Mouse (Mus musculus): Measurements from ENCODE around the gene Fbln5. TPM values are rescaled to one million over a fixed set of nuclear protein-coding genes. Genes with fewer than 3 reads are reported as not detected.

Fbln5 gene
- polyA plus RNA-seq, 1 experiment from 2014 or later = 66.9 TPM

- peak; percentile 54 for DNase-seq
- 58% methylated on average over 6 of the region's 6 CpGs for WGBS
- H3K4me3 ChIP-seq (ENCODE audit: low read depth, low read length) = no peak overlapping the region
Observed at GRCm38 (mm10) chr12:101811181-101811580, 7.7 kb downstream of the Fbln5 start.

DNA sequence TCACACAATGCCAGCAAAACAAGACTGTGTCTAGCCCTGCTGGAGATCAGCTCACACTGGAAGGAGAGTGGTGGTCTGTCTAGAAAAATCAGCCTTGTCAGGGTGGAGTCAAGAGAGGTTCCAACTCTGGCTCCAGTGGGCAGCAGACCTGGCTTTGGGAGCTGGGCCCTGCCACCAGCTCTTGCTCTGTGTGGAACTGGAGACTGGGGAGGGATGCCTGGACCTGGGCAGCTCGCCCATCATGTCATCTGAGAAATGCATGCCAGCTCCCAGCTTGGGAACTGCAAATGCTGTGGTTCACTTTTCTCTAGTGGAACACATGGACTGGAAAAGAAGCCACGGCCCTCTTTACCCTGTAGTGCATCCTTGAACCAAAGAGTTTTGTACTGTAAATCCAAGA, 8.3 kb downstream of the Fbln5 start:
- no peak for DNase-seq
- Histone ChIP-seq H3K9ac (no peak overlapping the region), H3K4me1 (ENCODE audit: insufficient read depth) (no peaks in the 10 kb centered on the region), H3K4me2 (no peak overlapping the region), H3K4me3 (ENCODE audit: low read depth, low read length) (no peak overlapping the region), H3K9me3 (ENCODE audit: low read depth, low read length) (no peaks in the 10 kb centered on the region), H3K36me3 (ENCODE audit: insufficient read depth) (no peaks in the 10 kb centered on the region), H3K27me3 (ENCODE audit: insufficient read depth, low read length) (no peaks in the 10 kb centered on the region), H3K27ac (ENCODE audit: low read depth) (no peak overlapping the region)
- TF ChIP-seq CTCF (IDR thresholded peaks at IDR 0.05; ENCODE audit: low read depth) = no peak
- no peak for ATAC-seq (ENCODE audit: insufficient read depth)
- WGBS = 70% methylated on average over 2 of the region's 2 CpGs

More at GRCm38 (mm10) chr12:101811181-101811580, 7.7 kb downstream of the Fbln5 start:
- Histone ChIP-seq H3K9me3 (ENCODE audit: low read depth, low read length) (no peaks in the 10 kb centered on the region), H3K4me1 (ENCODE audit: insufficient read depth) (no peaks in the 10 kb centered on the region), H3K36me3 (ENCODE audit: insufficient read depth) (no peaks in the 10 kb centered on the region), H3K9ac (no peak overlapping the region), H3K27me3 (ENCODE audit: insufficient read depth, low read length) (no peaks in the 10 kb centered on the region), H3K4me2 (no peak overlapping the region), H3K27ac (ENCODE audit: low read depth) (no peak overlapping the region)
- TF ChIP-seq CTCF (IDR thresholded peaks at IDR 0.05; ENCODE audit: low read depth) = peak; percentile 66
- no peak for ATAC-seq (ENCODE audit: insufficient read depth)

DNA sequence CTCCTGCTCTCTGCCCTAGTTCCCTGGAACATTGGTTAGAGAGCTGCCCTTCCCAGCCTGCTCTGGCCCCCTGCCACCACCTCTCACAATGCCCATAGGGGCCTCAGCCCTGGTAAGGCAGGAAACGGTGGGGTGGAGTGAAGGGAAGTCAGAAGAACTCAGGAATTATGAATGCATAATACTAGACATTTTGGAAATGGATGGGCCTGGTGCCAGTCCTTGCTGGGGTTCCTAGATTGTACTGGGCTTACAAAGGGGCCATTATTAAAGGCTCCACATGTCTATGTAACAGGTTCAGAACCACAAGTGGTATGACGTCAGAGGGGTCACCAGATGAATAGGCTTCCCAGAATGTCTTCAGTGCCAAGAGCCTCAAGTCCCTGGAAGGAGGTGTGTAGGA, 11.5 kb downstream of the Fbln5 start:
- H3K27ac ChIP-seq (ENCODE audit: low read depth) = no peak overlapping the region
- no peaks in the 10 kb centered on the region for H3K4me1 ChIP-seq (ENCODE audit: insufficient read depth)
- ATAC-seq (ENCODE audit: insufficient read depth) (peak; percentile 64), DNase-seq (peak; percentile 52)
- H3K9ac ChIP-seq = no peak overlapping the region
- no peak overlapping the region for H3K4me2 ChIP-seq
- no peaks in the 10 kb centered on the region for H3K27me3 ChIP-seq (ENCODE audit: insufficient read depth, low read length)
- TF ChIP-seq CTCF (IDR thresholded peaks at IDR 0.05; ENCODE audit: low read depth) = no peak; the same call in 1 of the 2 replicates
- 66% methylated on average over 2 of the region's 2 CpGs for WGBS
- no peak overlapping the region for H3K4me3 ChIP-seq (ENCODE audit: low read depth, low read length)
- H3K36me3 ChIP-seq (ENCODE audit: insufficient read depth) = no peaks in the 10 kb centered on the region
- H3K9me3 ChIP-seq (ENCODE audit: low read depth, low read length) = no peaks in the 10 kb centered on the region

DNA sequence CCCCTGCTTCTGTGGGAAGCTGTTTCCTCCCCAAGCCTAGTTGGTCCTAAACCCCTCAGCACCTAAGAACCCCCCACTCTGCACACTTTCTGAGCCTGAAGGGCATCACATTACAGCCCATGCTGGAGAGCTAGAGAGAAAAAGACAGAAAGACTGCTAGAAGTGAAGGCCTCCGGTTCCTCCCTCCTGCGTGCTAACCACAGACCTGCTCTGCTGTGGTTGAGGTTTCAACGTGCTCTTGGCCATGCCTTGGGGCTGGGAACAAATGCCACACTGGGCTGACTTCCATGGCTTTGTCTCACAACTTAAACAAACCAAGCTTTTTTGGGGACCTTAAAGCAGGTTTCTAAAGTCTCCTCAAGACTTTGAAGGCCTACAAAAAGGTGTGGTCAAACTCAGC, 16.4 kb downstream of the Fbln5 start:
- WGBS = 85% methylated on average over 3 of the region's 3 CpGs
- TF ChIP-seq CTCF (IDR thresholded peaks at IDR 0.05; ENCODE audit: low read depth) = no peak
- no peaks in the 10 kb centered on the region for H3K4me1 ChIP-seq (ENCODE audit: insufficient read depth)
- ATAC-seq (ENCODE audit: insufficient read depth) (no peak), DNase-seq (no peak)
- no peaks in the 10 kb centered on the region for H3K9me3 ChIP-seq (ENCODE audit: low read depth, low read length)
- H3K4me3 ChIP-seq (ENCODE audit: low read depth, low read length) = no peak overlapping the region
- H3K4me2 ChIP-seq = no peak overlapping the region
- no peaks in the 10 kb centered on the region for H3K36me3 ChIP-seq (ENCODE audit: insufficient read depth)
- H3K27ac ChIP-seq (ENCODE audit: low read depth) = no peak overlapping the region
- H3K27me3 ChIP-seq (ENCODE audit: insufficient read depth, low read length) = no peaks in the 10 kb centered on the region
- no peak overlapping the region for H3K9ac ChIP-seq

DNA sequence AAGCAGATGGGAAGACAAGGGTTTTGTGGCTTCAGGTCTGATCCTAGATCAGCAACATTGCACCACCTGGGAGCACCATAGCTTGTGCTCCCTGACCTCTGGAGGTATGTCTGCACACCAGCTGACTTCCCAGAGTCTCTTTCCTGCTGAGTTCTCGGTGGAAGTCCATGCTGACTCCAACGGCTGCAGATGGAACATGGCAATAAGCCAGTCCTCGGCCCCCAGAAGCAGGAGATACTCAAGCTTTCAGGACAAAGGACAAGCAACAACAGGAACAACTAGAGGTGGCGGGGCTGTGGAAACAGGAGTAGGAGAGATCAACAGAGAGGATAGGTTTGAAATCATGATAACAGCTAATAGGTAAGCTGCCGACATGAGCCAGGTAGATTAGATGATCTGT, 17.1 kb downstream of the Fbln5 start:
- Histone ChIP-seq H3K4me2 (no peak overlapping the region), H3K4me3 (ENCODE audit: low read depth, low read length) (no peak overlapping the region), H3K36me3 (ENCODE audit: insufficient read depth) (no peaks in the 10 kb centered on the region), H3K27ac (ENCODE audit: low read depth) (no peak overlapping the region), H3K9me3 (ENCODE audit: low read depth, low read length) (no peaks in the 10 kb centered on the region), H3K4me1 (ENCODE audit: insufficient read depth) (no peaks in the 10 kb centered on the region), H3K9ac (no peak overlapping the region), H3K27me3 (ENCODE audit: insufficient read depth, low read length) (no peaks in the 10 kb centered on the region)
- TF ChIP-seq CTCF (IDR thresholded peaks at IDR 0.05; ENCODE audit: low read depth) = no peak
- no peak for ATAC-seq (ENCODE audit: insufficient read depth)
- WGBS = 72% methylated on average over 5 of the region's 5 CpGs
- DNase-seq = no peak

- Histone ChIP-seq H3K4me1 (ENCODE audit: insufficient read depth) (no peaks in the 10 kb centered on the region), H3K27ac (ENCODE audit: low read depth) (no peak overlapping the region), H3K27me3 (ENCODE audit: insufficient read depth, low read length) (no peaks in the 10 kb centered on the region), H3K4me2 (no peak overlapping the region), H3K4me3 (ENCODE audit: low read depth, low read length) (no peak overlapping the region), H3K36me3 (ENCODE audit: insufficient read depth) (no peaks in the 10 kb centered on the region), H3K9ac (no peak overlapping the region), H3K9me3 (ENCODE audit: low read depth, low read length) (no peaks in the 10 kb centered on the region)
- TF ChIP-seq CTCF (IDR thresholded peaks at IDR 0.05; ENCODE audit: low read depth) = no peak
- ATAC-seq (ENCODE audit: insufficient read depth) (no peak), DNase-seq (no peak)
- 72% methylated on average over 3 of the region's 3 CpGs for WGBS
Observed at GRCm38 (mm10) chr12:101801051-101801450, 17.8 kb downstream of the Fbln5 start.

DNA sequence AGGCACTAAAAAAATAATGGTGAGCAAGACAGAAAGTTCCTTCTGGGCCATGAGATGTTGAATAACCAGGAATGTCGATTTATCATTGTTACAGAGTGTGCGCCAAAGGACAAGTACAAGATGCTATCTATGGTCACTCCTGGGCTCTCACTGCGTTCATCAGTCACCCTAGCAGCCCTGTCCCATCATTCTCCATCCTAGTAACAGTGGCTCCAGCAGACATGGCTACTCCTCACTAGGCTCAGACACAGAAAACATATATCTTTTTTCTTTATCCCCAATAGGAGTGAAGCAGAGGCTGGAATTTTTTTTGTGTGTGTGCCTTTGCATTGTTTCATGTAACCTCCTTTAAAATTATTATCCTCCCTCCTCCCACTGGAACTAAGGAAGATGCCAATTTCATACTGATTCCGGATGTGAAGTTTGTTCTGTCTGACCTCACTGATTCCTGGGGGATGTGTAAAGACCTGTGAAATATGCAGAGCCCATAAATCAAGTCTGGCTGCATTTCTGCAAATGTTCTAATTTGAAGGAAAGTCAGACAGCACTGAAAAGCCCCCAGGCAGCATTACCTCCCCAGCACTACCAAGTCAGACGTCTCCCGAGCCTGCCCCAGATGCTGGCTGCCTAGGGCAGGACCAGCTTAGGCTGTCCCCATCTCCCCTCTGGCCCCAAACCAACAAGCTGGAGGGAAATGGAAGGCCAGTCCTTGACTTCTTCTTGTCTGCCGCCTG, 20.5 kb downstream of the Fbln5 start:
- Histone ChIP-seq H3K4me3 (ENCODE audit: low read depth, low read length) (no peak overlapping the region), H3K27ac (ENCODE audit: low read depth) (no peak overlapping the region), H3K4me1 (ENCODE audit: insufficient read depth) (no peaks in the 10 kb centered on the region), H3K4me2 (no peak overlapping the region), H3K9me3 (ENCODE audit: low read depth, low read length) (no peaks in the 10 kb centered on the region), H3K9ac (no peak overlapping the region), H3K36me3 (ENCODE audit: insufficient read depth) (no peaks in the 10 kb centered on the region), H3K27me3 (ENCODE audit: insufficient read depth, low read length) (no peaks in the 10 kb centered on the region)
- TF ChIP-seq CTCF (IDR thresholded peaks at IDR 0.05; ENCODE audit: low read depth) = no peak
- no peak for DNase-seq
- peak; percentile 54 for ATAC-seq (ENCODE audit: insufficient read depth)
- 51% methylated on average over 7 of the region's 7 CpGs for WGBS

Data from lung, embryonic 14.5 days (tissue).